Mouse (Mus musculus): ENCODE results near the gene 1700018B08Rik. TPM values are rescaled to one million over a fixed set of nuclear protein-coding genes. Genes with fewer than 3 reads are reported as not detected.

Gene 1700018B08Rik
- polyA plus RNA-seq, 1 experiment from 2014 or later, result not detected

DNA sequence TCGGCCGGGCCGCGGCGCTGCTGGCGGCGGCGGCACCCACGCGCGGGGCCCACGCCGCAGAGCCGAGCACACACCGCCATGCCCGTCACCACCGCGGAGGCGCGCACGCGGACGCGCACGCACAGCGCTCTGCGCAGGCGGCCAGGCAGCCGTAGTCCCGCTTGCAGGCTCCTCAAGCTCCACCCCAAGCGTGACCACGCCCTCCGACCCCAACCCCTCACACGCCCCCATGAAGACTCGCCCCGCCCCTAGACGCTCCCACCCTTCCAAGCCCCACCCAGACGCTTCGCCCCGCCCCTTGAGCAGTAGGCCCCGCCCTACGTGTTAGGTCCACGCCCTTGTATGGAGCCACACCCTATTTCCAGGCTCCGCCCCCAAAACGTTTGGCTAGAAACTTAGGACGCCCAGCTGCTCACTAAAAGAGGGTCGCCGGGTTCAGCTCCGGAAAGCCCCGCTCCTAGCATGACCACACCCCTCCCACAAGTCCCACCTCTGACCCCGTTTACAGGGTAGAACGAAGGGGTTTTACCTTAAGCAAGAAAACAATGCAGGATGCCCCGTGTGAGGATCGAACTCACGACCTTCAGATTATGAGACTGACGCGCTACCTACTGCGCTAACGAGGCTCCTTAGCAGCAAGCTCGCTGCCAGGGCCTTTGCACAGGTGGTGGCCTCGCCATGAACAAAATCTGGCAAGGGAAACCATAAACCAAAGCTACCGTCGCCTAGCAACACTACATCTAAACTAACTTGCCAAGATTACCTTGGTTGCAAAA is 34.7 kb upstream of the 1700018B08Rik start, which contains the start of gene Fbxo31:
Gene Fbxo31 (minus strand): TSS at position 131 of the 776 bp plus-strand sequence.
- Histone ChIP-seq H3K27ac (replicated peaks) (peak within 1 kb of the TSS; percentile 73), H3K36me3 (no peaks in the 10 kb centered on the region), H3K27me3 (replicated peaks) (no peaks in the 10 kb centered on the region), H3K4me1 (peaks cover 18% of the 10 kb centered on the region), H3K4me2 (peak within 1 kb of the TSS; percentile 95), H3K4me3 (peak within 1 kb of the TSS; percentile 96), H3K9me3 (no peaks in the 10 kb centered on the region), H3K9ac (peak within 1 kb of the TSS; percentile 94)
- ATAC-seq (ENCODE audit: extremely low read depth, insufficient number of reproducible peaks, low FRiP score, low TSS enrichment), result peak; percentile 98
- 2% methylated on average over 62 of the region's 63 CpGs for WGBS

DNA sequence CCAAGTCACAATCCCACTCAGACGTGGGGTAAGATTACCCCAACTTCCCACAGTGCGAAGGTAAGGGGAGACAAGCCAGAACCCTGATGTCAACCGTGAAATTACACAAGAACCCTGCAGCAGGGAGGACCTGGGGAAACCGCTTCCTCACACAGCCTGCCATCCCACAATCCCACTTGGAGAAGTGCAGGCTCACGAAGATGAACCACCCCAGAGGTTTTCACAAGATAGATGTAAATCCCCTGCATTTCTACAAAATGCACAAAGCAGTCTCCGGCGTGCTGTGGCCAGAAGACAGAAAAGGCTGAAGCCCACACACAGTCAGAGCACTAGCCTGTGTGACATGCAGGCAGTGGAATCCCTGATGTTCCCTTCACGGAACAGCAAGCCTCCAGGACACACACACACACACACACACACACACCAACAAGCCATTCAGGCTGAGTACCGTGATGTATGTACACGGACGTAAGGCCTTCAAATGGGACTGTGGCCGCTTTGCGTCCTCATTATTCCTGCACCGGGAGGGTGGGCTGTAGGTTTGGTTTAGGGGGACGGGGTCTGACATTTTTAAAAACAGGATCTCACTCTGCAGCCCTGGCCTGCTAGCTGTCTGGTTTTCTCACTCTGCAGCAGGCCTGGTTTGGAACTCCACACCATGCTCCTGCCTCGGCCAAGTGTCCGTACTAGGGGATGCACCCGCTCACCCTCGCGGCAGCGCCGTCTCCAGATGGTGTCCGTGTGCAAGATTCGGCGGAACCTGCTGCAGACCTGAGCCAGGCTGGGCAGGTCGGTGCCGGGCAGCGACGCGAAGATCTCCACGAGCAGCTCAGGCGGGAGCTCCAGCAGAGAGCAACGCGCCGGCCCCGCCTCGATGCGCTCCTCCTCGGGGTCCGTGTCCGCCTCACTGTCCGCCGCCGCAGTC is 33.9 kb upstream of the 1700018B08Rik start:
- H3K27me3 ChIP-seq (replicated peaks), result no peaks in the 10 kb centered on the region
- WGBS, result 4% methylated on average over 44 of the region's 44 CpGs
- peak overlapping the region; percentile 73 for H3K27ac ChIP-seq (replicated peaks)
- peaks cover 26% of the 10 kb centered on the region for H3K4me1 ChIP-seq
- H3K4me3 ChIP-seq, result peak overlapping the region; percentile 96
- peak overlapping the region; percentile 95 for H3K4me2 ChIP-seq
- ATAC-seq (ENCODE audit: extremely low read depth, insufficient number of reproducible peaks, low FRiP score, low TSS enrichment), result no peak; the same call in 1 of the 2 replicates
- no peaks in the 10 kb centered on the region for H3K36me3 ChIP-seq
- H3K9ac ChIP-seq, result peak overlapping the region; percentile 94
- H3K9me3 ChIP-seq, result no peaks in the 10 kb centered on the region

DNA sequence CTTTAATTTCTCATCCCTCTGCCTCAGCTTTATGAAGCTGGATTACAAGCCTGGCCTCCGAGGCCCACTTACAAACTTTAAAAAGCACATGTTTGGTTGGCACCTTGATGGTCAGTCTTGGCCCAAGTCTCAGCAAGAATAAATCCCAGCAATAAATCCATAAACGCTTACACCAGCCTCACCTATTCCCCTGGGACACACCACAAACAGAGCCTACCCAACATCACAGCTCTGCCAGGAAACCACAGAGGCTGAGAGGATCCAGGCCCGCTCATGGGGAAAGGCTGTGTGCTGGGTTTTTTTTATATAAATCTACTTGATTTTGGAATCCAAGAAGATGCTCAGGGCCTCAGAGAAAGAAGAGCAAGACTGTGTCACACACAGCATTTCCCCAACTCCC is 31.5 kb upstream of the 1700018B08Rik start:
- no peak for ATAC-seq (ENCODE audit: extremely low read depth, insufficient number of reproducible peaks, low FRiP score, low TSS enrichment)
- Histone ChIP-seq H3K4me3 (no peak overlapping the region), H3K27ac (replicated peaks) (no peak overlapping the region), H3K9ac (no peak overlapping the region; the same call in 1 of the 2 replicates), H3K4me2 (no peak overlapping the region), H3K9me3 (no peaks in the 10 kb centered on the region), H3K4me1 (peaks cover 29% of the 10 kb centered on the region), H3K36me3 (no peaks in the 10 kb centered on the region), H3K27me3 (replicated peaks) (no peaks in the 10 kb centered on the region)
- WGBS, result 84% methylated on average over 3 of the region's 3 CpGs

DNA sequence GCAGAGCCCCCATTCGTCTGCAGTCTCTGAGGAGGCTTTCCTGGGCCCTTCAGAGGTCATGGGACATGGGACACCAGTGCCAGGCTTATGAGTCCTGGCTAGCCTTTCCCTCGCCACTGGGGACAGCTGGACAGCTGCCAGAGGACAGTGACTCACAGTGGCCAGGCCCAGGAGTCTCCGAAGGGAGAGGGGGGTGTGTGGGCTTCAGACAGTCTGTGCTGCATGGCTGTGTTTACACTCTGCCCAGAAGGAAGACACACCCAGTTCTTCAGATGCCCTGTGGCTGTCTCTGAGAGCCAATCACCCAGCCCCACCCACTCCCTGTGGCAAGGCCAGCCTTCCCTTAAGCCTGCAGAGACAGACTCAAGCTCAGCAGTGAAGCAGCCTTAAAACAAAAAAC is 29.2 kb upstream of the 1700018B08Rik start:
- WGBS, result 23% methylated on average over 3 of the region's 3 CpGs
- no peak for ATAC-seq (ENCODE audit: extremely low read depth, insufficient number of reproducible peaks, low FRiP score, low TSS enrichment)
- H3K9ac ChIP-seq, result no peak overlapping the region
- H3K27me3 ChIP-seq (replicated peaks), result no peaks in the 10 kb centered on the region
- H3K4me1 ChIP-seq, result peaks cover 36% of the 10 kb centered on the region
- no peaks in the 10 kb centered on the region for H3K36me3 ChIP-seq
- no peak overlapping the region for H3K27ac ChIP-seq (replicated peaks)
- H3K9me3 ChIP-seq, result no peaks in the 10 kb centered on the region
- H3K4me3 ChIP-seq, result no peak overlapping the region
- H3K4me2 ChIP-seq, result no peak overlapping the region

DNA sequence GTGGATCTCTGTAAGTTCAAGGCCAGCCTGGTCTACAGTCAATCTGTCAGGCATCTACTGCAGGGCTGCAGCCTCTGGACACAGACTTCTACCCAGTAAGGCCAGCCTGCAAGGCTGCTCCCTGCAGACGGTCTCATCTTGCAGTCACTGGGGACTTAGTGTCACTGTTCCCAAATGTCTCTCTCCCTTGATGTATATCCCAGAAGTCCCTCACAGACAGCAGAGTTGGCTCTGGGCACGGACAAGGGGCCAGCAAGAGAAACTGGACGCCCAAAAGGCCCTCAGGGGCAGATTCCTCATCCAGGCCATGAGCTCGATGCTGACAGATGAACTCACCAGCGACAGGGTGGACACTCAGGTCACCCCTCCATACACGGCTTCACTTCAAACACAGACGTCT is 28.0 kb upstream of the 1700018B08Rik start:
- no peaks in the 10 kb centered on the region for H3K27me3 ChIP-seq (replicated peaks)
- 70% methylated on average over 7 of the region's 7 CpGs for WGBS
- no peaks in the 10 kb centered on the region for H3K9me3 ChIP-seq
- no peak overlapping the region for H3K9ac ChIP-seq
- peaks cover 29% of the 10 kb centered on the region for H3K4me1 ChIP-seq
- no peak overlapping the region for H3K4me2 ChIP-seq
- no peaks in the 10 kb centered on the region for H3K36me3 ChIP-seq
- ATAC-seq (ENCODE audit: extremely low read depth, insufficient number of reproducible peaks, low FRiP score, low TSS enrichment), result no peak
- no peak overlapping the region for H3K27ac ChIP-seq (replicated peaks)
- H3K4me3 ChIP-seq, result no peak overlapping the region

DNA sequence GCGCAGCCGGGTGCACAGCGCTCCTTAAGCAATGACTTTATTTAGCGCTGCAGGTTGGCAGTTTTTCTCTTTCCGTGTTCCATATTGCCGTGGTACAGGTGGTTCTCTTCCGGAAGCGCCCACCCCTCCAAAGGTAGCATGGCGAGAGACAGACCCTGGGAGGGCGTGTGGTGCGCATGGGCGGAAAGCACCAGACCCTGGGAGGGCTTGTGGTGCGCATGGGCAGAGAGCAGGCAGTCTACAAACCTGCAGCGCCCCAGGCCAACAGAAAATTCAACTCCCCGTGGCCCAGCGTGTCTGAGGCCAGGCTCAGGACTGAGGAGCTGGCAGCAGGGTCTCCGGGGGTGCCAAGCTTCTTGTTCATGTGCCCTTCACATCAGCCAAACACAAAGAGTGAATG is 26.7 kb upstream of the 1700018B08Rik start:
- H3K36me3 ChIP-seq, result peaks cover 7% of the 10 kb centered on the region; the same call in 1 of the 2 replicates
- H3K4me3 ChIP-seq, result peak overlapping the region; percentile 22
- H3K27ac ChIP-seq (replicated peaks), result no peak overlapping the region
- peak overlapping the region; percentile 49 for H3K4me2 ChIP-seq
- 0 out of 2 replicates have a peak overlapping the region, but pooled peaks have one; percentile 26 for H3K9ac ChIP-seq
- H3K4me1 ChIP-seq, result peaks cover 22% of the 10 kb centered on the region
- 78% methylated on average over 17 of the region's 17 CpGs for WGBS
- no peak for ATAC-seq (ENCODE audit: extremely low read depth, insufficient number of reproducible peaks, low FRiP score, low TSS enrichment)
- no peaks in the 10 kb centered on the region for H3K27me3 ChIP-seq (replicated peaks)
- no peaks in the 10 kb centered on the region for H3K9me3 ChIP-seq

DNA sequence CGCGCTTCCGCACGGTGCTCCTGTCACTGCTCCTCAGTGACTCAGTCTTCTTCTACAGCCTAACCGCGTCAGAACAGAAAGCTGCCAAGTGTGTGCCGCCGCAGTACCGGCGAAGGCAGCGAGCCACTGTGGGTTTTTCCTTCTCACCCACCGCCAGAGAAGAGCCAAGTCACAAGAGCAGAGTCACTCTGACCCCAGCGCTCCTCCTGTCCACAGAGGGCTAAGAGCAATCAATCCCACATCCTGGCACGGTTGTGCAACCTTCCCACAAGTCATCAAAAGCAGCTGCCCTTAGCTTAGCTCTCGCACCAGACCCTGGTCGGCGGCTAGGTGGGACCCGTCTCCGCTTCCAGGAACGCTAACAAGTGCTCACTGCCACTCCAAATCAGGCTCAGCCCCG is 26.2 kb upstream of the 1700018B08Rik start:
- Histone ChIP-seq H3K27me3 (replicated peaks) (no peaks in the 10 kb centered on the region), H3K4me2 (peak overlapping the region; percentile 49), H3K4me3 (peak overlapping the region; percentile 22), H3K36me3 (peaks cover 10% of the 10 kb centered on the region), H3K4me1 (peaks cover 22% of the 10 kb centered on the region), H3K27ac (replicated peaks) (no peak overlapping the region), H3K9ac (0 out of 2 replicates have a peak overlapping the region, but pooled peaks have one; percentile 26), H3K9me3 (no peaks in the 10 kb centered on the region)
- ATAC-seq (ENCODE audit: extremely low read depth, insufficient number of reproducible peaks, low FRiP score, low TSS enrichment), result no peak
- WGBS, result 70% methylated on average over 21 of the region's 21 CpGs

DNA sequence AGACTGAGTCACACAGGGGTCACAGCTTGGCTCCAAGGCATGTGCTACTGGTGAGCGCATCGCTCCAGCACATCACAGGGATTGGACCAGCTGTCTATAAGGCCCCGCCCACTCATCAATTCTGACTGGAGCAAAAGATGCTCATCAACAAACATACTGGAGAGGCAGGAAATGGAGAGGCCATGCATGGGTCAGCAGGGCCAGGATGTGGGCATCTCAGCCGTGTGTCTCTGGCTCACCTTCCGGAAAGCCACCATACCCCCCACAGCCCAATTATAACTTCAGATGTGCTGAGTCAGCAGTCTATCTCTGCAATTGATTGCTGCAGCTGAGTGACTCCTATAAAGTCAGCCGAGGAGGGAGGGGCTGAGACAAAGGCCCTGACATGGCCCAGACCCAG is 24.2 kb upstream of the 1700018B08Rik start:
- no peak overlapping the region for H3K4me2 ChIP-seq
- no peaks in the 10 kb centered on the region for H3K9me3 ChIP-seq
- H3K4me1 ChIP-seq, result peaks cover 22% of the 10 kb centered on the region
- no peak for ATAC-seq (ENCODE audit: extremely low read depth, insufficient number of reproducible peaks, low FRiP score, low TSS enrichment)
- no peak overlapping the region for H3K27ac ChIP-seq (replicated peaks)
- H3K36me3 ChIP-seq, result peaks cover 23% of the 10 kb centered on the region
- no peaks in the 10 kb centered on the region for H3K27me3 ChIP-seq (replicated peaks)
- H3K9ac ChIP-seq, result no peak overlapping the region
- H3K4me3 ChIP-seq, result no peak overlapping the region
- 77% methylated on average over 6 of the region's 6 CpGs for WGBS

DNA sequence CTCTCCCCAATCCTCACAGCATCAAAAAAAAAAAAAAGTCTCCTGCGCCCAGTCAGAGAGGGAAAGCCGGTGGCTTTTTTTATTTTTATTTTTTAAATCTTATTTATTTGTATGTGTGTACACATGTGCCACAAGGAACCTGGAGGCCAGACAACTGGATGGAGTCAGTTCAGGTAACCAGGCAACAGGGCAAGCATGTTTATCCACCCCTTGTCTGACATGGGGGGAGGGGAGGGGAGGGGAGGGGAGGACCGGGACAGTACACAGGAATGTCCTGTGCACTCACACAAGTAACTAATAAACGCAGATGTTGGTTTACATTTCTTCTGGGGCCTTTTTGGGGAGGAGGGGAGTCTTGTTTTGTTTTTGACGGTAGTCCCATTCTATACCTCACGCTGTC is 19.6 kb upstream of the 1700018B08Rik start:
- Histone ChIP-seq H3K36me3 (peaks cover 39% of the 10 kb centered on the region), H3K4me3 (no peak overlapping the region), H3K4me2 (no peak overlapping the region), H3K9ac (no peak overlapping the region), H3K9me3 (no peaks in the 10 kb centered on the region), H3K27me3 (replicated peaks) (no peaks in the 10 kb centered on the region), H3K27ac (replicated peaks) (no peak overlapping the region), H3K4me1 (peaks cover 26% of the 10 kb centered on the region)
- no peak for ATAC-seq (ENCODE audit: extremely low read depth, insufficient number of reproducible peaks, low FRiP score, low TSS enrichment)
- WGBS, result 77% methylated on average over 6 of the region's 6 CpGs

DNA sequence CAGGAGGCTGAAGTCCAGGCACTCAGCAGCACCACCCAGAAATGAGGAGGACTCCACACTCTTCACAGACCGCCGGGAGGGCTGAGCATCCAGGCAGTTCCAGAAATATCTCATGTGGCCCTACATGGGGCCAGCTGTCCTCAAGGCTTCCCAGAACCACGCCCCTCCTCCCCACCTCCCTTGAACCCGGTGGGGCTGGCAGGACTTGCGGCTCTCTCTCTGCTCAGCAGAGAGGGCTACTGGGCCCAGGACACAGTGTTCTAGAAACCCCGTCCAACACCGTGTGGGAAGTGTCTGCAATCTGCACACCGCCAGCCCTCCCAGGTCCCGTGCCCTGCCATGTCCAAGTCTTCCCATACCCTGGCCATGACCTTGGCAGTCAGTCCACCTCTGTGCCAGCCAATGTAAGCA is 18.8 kb upstream of the 1700018B08Rik start:
- Histone ChIP-seq H3K27ac (replicated peaks) (peak overlapping the region; percentile 58), H3K36me3 (peaks cover 46% of the 10 kb centered on the region), H3K4me1 (peaks cover 21% of the 10 kb centered on the region), H3K9me3 (no peaks in the 10 kb centered on the region), H3K9ac (peak overlapping the region; percentile 15; the same call in 1 of the 2 replicates), H3K4me3 (no peak overlapping the region), H3K27me3 (replicated peaks) (no peaks in the 10 kb centered on the region), H3K4me2 (peak overlapping the region; percentile 3; the same call in 1 of the 2 replicates)
- WGBS, result 37% methylated on average over 9 of the region's 9 CpGs
- peak; percentile 28; the same call in 1 of the 2 replicates for ATAC-seq (ENCODE audit: extremely low read depth, insufficient number of reproducible peaks, low FRiP score, low TSS enrichment)

DNA sequence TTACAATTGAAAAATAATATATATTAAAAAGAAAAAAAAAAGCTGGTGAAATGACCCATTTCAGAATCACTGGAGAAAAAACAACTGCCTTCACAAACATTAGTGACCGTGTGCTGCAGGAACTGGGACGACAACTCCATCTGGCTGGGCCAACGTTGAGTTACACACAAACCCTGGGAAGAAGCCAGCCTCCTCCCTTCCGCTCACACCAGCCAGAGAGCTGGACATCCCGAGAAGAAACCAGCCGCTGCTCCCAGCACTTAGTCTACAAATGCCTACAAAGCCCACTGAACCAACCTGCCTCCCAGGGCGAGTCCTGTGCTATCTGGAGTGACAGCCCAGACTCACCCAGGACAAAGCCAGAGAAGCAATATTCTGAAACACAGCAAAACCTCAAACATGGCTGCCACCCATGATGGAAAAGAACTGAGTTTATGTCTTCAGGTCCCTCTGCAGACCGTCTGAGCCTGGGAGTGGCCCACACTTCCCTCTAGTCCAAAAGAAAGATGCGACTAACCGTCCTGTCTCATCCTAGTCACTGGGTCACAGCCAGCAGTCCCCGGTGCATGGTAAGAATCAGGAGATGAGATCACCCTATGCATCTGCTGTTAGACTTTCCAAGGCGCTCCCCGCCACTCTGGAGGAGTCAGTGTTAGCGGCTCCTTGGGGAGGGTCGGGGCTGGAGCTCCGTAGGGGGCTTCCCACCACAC is 17.7 kb upstream of the 1700018B08Rik start:
- H3K4me1 ChIP-seq, result peaks cover 19% of the 10 kb centered on the region
- no peak overlapping the region for H3K27ac ChIP-seq (replicated peaks)
- no peaks in the 10 kb centered on the region for H3K9me3 ChIP-seq
- no peak overlapping the region for H3K4me2 ChIP-seq
- H3K9ac ChIP-seq, result no peak overlapping the region
- peaks cover 51% of the 10 kb centered on the region for H3K36me3 ChIP-seq
- WGBS, result 84% methylated on average over 16 of the region's 16 CpGs
- H3K27me3 ChIP-seq (replicated peaks), result no peaks in the 10 kb centered on the region
- no peak for ATAC-seq (ENCODE audit: extremely low read depth, insufficient number of reproducible peaks, low FRiP score, low TSS enrichment)
- no peak overlapping the region for H3K4me3 ChIP-seq
